Mouse (Mus musculus): Measurements from ENCODE around the gene Astn1.
A peak's percentile ranks its signal among the peaks of the same experiment; 100 is the strongest.

Astn1 gene

DNA sequence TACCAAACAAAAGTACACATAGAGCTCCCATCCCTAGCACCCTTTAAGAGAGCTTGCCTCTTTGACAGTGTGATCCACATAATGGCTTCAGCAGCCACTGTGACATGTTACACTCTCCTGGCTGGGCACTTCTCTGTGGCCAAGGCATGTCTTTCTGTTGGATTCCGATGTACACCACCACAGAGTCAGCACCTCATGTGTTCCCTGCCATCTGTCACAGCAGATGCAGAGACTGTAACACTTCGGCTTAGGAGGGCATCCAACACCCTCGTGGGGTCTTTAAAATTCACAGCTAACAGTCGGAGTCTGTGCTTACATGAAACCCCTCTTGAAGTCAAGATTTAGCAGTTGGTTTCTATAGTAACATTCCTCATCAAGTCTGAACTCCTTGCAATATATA, 154.5 kb downstream of the Astn1 start:
- no peak for DNase-seq (ENCODE audit: low spot score)

DNA sequence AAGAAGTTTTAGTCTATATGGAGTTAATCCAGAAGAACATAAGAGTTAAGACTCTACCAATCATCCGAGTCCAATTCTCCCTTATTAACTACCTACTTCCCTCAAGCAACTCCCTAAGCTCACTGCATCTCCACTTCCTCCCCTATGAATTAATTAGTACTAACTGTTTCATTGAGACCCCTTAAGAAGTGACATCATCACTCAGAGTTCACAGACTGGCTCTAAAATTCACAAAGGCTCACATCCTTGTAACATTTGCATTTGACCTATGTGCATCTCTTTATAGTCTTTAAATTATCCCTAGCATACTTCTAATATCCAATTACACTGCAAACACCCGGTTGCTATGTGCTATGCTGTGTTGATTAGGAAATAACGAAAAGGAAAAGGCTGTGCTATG, 174.1 kb downstream of the Astn1 start:
- DNase-seq (ENCODE audit: low spot score): no peak

DNA sequence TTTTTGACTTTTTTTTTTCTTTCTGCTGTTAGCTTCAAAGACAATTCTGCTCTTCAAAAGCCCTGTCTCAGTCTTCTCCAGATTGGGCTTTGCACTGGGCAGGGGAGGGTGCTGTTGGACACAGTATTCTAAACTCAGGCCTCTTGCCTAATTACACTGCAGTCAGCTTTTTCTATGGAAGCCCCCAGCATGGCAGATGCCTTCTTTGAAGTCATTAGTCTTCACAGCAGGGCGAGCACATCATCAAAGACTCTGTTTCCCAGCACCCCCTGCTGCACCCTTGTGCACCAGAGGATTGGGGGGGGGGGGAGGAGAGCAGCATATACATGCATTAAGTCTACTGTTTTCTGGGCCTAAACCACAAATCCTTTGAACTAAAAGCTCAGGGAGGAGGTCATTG, 174.8 kb downstream of the Astn1 start:
- no peak for DNase-seq (ENCODE audit: low spot score)

DNA sequence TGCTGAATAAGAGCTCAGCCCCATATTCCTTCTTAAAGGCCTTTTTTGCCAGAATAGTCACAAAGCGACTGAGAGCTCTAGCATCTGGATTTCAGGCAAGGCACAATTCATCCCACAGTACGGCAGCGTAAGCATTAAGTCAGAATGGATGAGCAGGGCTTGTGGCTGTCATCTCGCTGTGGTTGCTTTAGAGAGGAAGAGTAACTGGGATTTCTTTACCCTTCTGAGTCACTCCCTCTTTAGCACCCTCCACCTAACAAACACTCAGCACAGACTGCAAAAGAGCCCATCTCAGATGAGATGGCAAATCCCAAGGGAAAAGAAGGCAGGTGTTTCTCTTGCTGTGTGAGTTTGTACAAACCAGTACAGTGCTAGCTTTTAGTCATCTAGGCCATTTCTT, 183.0 kb downstream of the Astn1 start:
- no peak for DNase-seq (ENCODE audit: low spot score)

DNA sequence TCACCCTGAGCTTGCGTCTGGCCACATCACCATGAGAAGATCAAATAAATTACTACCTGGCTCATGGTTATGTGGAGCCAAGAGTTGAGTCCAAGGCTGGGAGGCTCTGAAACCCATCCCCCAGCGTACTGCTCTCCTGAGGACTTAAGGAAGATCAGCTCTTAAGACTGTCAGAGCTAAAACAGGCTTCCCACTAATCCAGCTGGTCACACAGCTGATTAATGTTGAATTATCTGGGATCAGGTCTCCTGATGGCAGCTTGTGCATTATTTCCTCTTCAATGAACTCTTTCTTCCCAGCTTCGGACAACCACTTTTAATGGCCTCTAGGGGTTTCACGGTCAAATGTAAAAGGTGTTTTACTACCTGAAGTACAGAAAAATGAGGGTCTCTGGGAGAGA, 184.4 kb downstream of the Astn1 start:
- DNase-seq (ENCODE audit: low spot score): no peak

DNA sequence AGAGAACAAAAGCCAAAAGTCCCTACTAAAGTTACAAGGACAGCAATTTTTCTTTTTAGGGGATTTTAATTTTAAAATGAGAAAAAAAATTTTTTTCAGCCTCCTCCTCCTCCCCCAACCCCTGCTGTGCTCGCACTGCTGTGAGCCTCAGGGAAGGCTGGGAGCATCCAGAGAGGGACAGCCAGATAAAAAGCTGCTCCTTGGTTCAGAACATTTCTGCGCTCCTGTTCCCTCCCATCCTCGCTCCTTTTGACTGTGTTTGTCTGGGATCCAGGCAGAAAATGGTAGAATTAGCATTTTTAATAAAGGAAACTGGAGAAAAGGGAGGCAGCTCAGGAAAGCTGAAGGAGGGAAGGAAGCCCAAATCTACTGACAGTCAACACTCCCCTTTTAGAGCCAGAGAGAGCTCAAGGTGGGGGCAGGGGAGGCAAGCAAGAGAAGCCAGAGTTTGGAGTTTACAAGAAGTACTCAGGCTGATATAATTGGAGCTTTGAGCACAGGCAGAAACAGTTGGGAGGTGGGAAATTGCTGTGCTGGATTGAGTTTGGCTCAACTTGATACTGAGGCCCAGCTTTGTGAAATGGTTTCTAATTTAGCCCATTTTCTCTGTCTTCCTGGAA, 185.6 kb downstream of the Astn1 start:
- no peak for DNase-seq (ENCODE audit: low spot score)

DNA sequence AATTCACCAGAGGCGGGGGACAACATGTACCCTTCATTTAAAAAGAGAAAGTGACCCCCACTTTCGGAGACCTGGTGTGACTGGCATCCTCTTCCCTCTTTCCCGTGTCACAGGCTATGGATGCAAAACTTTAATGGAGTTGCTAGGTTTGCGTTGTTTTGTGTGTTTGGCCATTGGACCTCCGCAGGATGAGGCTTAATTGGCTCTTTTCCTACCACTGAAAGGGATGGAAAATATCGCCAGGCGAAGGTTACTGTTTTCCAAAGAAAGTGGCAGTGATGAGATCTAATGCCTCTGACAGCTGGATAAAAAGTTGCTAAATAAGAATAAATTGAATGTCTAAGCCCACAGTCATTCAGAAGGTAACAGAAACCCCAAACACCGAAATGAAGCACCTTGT, 186.2 kb downstream of the Astn1 start:
- DNase-seq (ENCODE audit: low spot score): no peak

DNA sequence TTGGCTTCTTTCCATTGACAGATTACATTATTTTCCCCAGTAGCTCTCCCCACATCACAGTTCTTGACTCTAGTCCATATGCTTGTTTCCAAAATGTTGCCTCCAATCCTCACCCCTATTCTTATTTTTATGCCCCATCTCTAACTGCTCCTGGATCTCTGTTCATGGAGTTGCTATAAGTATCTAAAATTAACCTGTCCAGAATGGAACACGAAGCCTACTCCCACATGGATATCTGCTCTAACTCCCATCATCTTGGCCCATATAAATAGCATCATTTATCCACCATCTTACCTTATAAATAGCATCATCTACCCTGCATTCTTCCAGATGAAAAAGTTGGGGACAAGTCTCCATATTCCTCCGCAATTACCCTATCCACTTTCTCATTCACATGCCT, 187.5 kb downstream of the Astn1 start:
- no peak for DNase-seq (ENCODE audit: low spot score)

DNA sequence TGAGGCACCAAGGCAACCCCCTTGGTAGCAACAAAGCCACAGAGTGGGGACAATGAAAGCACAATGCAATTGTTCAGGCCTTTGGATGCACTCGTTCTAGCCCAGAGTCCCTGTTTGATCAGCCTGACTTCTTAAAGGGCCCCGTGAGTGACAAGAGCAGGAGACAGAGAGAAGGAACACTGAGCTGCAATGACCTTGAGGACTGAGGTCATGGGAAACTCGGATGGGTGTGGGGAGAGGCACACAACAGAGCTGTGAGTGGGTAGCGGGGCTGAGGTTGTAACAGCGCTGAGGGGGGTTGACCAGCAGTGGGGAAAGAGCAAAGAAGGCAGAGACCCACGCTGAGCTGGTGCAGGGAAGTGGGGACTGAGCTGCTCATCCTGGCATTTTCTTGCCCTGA, 189.9 kb downstream of the Astn1 start:
- no peak for DNase-seq (ENCODE audit: low spot score)

DNA sequence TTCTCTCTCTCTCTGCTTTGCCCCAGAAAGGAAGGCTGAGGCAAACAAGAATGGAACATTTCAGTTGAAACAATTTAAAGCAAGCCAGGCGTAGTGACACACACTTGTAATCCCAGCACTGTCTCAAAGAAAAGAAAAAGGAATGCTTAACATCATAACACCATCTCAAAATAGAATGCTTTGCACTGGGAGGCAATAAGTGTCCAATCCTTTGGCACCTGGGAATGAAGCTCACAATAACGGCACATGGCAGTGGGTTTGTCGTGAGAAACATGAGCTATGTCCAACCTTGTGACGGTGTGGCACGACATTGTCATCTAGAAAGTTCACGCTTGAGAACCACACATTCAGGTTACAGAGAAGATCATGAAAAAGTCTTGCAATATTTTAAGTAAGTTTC, 191.3 kb downstream of the Astn1 start:
- DNase-seq (ENCODE audit: low spot score): no peak

DNA sequence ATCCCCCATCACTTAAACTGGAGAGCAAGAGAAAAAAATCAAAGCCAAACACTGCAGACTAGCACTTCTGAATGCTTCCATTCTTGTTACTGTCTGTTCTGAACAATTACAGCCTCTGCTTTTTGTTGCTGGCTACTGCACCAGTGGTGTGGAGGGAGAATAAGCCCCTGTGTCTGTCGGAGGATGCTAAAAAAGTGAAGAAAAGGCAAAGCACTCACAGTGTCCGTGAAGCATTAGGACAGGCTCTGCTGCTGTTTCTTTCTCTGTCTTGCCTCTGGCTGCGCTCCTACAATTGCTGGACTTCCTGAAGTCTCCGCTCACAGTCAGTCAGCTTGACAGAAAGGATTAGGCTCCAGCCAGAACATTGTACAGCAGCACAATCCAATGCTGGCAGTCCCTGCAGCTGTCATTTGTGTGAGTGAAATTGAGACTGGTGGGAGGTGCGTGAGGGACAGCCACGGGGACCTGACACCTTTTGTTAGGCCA, 192.0 kb downstream of the Astn1 start:
- DNase-seq (ENCODE audit: low spot score): no peak

DNA sequence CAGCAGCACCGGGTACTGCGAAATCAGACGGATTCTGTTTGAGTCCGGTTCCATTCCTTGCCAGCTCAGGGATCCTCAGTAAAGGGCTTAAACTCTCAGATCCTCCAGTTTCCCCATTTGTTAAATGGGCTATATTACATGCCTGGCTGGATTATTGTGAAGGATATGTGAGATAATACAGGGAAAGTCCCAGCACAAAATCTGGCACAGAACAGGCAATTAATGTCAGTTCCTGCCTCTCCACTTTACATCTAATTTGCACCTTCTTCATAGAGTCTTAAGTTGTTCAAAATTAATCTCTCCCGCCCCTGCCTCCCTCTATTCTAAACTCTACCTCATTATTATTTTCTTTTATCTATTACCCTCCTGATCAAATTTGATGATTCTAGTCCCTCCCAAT, 211.1 kb downstream of the Astn1 start:
- no peak for DNase-seq (ENCODE audit: low spot score)

DNA sequence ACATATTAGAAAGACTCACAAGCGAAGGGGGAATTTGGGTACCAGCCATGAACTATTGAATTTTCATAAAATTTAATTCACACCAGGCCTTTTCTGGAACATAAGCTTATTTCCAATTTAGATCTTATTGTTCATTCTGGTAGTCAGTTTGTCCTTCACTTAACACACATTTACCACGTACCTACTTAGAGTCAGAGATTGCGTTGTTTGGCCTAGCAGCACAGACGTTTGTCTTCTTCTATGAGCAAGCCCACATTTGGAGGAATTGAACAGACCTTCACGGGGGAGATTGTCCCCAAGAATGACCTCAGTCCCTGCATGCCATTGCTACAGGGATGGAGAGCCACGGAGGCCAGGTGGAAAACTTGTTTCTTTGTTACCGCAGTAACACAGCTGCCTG, 211.5 kb downstream of the Astn1 start:
- no peak for DNase-seq (ENCODE audit: low spot score)

DNA sequence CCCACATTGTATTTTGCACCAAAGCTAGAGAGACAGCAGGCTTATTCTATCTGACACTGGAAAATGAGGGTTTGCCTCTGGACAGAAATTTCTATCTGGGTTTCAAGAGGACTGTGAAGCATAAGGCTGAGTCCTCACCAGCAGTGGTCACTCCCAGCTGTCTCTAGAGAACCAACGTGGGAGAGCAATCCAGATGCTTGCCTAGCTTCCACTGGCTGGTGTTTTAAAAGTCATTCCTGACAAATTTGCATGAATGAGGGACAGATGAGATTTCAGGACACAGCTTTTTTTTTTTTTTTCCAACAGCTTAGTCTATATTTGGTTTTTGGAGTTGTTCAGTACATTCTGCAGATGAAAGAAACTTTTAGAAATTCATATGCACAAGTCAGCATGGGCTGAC, 213.9 kb downstream of the Astn1 start:
- no peak for DNase-seq (ENCODE audit: low spot score)

DNA sequence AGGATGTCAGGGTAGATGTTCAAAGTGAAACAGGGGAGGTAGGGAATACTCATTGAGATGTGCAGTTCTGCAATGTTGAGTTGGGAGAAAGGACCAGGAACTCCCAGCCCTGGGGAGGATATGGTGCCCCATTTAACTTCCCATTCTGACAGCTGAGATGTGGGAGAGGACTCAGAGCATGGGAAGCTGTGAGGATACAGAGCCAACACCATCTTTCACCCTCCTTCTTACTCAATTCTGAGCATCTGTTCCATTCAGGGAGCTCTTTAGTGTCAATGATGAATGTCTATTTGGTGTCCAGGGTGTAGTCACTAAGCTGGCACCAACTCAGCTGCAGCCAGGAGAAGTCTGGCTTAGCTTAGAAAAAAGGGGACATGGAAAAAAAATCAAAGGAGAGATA, 219.7 kb downstream of the Astn1 start:
- DNase-seq (ENCODE audit: low spot score): no peak

DNA sequence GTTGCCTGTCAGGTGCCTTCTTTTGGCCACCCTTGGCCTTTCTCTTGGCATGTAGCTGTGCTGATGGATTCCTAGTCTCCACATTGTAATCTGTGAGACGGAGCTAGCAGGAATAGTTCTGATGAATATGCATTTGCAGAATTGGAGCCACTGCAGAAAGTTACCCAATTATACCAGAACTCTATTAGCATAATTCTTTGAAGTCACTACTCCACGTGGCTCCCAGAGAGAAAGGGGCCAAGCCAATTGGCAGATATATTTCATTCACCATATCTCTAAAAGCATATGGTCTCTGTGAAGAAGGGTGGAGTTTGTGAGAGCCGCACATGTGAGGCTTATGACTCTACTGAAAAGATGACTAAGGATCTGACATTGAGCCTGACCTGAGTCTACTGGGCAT, 226.8 kb downstream of the Astn1 start:
- DNase-seq (ENCODE audit: low spot score): no peak

DNA sequence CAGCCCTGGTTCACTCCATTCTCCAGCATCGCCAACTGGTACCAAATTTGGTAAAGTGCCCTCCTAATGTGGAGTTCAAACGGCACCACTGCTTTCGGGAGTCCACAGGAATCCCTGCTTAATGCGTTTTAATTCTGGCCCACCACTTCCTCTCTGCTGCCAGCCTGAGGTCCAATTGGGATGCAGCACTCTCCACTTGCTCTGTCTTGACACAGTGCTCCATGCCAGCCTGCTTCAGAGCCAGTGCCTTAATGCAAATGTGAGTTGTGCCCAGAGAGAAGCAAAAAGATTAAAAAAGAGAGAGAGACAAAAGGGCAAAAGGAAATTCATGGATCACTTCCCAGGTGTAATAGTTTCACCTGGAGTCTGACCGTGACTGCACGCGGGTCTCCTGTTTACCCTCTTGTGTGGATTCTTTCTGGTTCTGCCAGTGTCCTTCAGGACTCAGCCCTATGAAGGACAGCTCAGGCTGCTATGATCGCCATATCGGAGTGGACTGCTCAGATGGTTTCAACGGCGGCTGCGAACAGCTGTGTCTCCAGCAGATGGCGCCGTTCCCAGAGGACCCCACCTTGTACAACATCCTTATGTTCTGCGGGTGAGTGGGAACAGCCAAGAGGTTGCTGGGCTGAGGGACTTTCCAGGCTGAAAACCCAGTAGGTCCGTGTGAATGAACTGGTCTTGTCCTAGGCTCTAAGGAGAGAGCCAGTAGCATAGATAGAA, 234.8 kb downstream of the Astn1 start:
- peak; percentile 20 for DNase-seq (ENCODE audit: low spot score)

DNA sequence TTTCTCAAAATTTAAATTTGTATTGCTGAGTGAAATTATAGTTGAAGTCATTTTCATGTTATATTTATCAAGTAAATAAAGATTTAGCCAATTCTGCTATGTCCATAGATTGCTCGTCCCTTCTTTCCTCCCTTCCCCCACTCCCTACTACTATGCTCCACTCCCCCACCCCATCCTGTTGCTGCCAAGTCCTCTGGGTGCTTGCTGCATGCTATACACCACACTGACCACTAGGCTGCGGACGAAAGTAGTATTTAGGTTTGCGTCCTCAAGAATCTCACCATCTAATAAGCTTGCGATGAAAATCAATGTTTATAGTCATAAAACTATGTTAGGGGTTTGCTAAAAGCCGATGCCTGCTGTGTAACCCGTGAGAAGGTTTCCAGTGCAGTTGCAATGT, 235.9 kb downstream of the Astn1 start:
- DNase-seq (ENCODE audit: low spot score): no peak

DNA sequence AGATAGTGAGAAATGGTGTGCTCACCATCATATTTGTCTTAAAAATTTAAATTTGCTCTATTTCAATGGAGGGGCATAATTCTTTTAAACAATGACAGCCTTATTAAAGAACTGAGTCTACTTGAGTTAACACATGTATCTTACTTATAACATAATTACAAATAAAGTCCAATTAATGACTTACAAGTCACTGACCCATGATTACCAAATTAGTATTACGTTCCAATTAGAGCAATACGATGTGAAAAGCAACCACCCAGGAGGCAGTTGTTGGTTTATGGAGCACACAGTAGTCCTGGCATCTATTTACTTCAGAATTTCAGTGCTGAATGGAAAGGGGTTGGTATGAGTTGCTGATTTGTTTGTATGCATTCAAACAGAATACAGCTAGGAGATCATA, 237.4 kb downstream of the Astn1 start:
- no peak for DNase-seq (ENCODE audit: low spot score)

DNA sequence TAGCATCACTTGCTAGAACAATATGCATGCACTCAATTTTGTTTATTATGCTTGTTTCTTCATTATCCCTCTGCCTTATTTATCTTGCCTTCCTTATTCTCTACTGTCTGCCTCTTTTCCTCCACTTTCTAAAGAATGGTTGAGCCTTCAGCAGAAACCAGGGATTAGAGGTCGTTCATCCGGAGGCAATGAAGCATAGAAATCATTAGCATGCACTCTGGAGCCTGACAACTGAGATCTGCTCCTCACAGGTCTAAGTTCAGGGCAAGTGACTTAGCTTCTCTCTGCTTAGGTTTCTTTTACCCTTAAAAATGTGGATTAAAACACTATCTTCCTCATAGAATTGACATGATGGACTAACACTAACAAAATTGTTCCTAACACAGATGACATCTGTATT, 241.0 kb downstream of the Astn1 start:
- no peak for DNase-seq (ENCODE audit: low spot score)

DNA sequence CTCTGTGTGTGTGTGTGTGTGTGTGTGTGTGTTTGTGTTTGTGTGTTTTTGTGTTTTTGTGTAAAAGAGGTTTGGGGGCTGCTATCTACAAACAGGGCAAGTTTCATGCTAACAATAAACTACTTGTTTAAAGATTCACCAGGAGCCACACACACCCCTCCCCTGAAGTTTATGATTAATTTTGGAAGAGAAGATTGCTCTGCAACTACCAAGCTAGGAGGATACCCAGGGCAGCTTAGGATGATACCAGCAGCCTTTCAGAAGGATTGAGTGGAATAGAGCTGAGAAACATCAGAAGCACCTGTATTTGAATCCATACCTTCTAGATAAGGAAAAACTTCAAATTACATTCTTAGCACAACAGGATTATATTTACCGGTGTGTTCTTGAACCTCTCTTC, 242.1 kb downstream of the Astn1 start:
- DNase-seq (ENCODE audit: low spot score): no peak

DNA sequence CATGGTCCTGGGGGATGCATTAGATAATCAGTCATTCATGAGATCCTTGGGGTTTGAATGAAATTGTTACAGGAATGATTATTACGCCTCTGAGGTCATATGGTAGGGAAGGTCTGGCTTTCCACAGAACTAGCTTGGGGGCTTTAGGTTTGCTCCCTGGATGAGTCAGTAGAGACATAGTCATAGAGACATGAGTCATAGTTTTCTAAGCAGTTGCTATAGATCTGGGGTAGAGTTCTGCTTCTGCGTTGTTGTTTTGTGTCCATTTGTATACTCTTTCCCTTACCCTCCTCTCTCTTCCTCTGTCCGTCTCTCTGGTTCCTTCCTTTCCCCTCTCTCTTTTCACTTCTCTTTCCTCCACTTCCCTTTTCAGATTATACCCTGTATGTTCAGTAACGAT, 243.5 kb downstream of the Astn1 start:
- no peak for DNase-seq (ENCODE audit: low spot score)

DNA sequence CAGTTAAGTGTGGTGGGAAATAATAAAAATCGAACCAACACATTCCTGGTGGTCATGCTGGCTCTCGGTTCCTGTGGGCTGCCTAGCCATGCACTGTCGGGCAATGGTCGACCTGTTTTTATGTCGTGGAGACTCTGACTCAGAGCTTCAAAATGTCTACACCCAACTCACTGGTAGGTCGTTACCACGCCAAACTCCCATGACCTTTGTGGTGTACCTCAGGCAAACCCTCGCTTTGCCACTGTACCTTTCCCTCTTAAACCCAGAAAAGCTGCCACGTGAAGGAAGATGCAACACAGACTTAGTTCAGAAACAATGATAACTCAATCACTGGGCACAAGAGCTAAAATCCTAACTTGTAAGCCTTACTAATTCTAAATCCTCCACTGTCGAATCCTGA, 244.3 kb downstream of the Astn1 start:
- DNase-seq (ENCODE audit: low spot score): no peak

DNA sequence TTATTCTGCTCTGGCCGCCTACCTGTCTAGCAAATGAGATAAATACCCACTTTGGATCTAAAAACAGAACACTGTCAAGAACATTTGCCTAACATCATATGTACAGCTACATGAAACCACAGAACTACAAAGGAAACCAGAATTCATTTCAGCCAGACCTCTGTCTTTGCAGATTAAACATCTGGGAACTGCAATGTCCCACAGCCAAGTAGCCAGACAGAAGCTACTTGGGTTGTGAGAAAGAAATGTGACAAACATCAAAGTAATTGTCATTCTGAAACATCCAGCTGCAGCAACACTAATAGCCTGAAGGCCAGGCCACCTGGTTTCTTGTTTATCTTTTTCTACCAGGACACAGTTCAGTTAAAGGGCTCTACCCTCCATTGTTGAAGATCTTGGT, 245.1 kb downstream of the Astn1 start:
- DNase-seq (ENCODE audit: low spot score): no peak
